Mouse (Mus musculus): ENCODE data around the gene Inip.

DNA sequence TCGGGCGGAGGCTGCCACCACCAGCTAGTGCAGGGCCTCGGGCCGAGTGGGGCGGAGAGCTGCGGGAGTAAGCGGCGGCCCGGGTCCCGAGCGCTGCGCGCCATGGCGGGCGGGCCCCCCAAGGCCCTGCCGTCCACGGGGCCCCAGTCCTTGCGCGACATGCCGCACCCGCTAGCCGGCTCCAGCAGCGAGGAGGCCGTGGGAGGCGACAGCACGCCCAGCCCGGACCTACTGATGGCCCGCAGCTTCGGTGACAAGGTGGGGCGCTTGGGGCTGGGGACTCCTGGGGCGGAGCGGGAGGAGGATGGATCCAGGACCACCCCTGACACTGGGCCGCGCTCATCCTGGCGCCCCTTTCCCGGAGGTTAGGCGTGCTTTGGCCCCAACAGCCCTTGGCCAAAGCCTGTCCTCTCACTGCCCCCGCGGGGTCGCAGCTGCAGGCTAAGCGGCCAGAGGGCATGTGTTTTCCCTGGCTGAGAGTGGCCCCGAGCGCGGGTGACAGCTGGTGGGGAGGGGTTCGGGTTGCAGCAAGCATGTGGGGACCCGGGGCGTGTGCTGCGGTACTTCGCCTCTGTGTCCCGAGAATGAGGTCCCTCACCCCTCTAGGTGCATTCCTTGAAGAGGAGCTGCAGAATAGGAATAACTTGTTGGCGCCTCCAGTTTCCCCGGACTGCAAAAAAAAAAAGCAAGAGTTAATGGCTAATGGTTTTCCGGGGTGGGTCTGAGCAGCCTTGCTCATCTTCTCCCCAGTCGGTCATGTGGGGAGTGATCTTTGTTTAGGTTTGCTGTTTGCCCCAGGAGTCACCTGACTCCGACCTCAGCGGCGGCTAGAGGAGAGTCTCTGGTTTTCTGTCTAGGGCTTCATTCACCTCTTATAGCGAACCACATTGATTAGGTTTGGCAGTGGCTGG, 4.8 kb upstream of the Inip start:
- TF ChIP-seq CTCF (IDR thresholded peaks at IDR 0.05; ENCODE audit: borderline replicate concordance, insufficient read depth, low read length) (no peak), POLR2A (IDR thresholded peaks at IDR 0.05; ENCODE audit: low read depth, low read length) (0 out of 2 replicates have a peak, but pooled peaks have one; percentile 3)

All from embryonic fibroblast, embryonic 13.5 days (primary cell).